Mouse (Mus musculus): Measurements from ENCODE around the gene Rptor. TPM values are rescaled to one million over a fixed set of nuclear protein-coding genes. Genes with fewer than 3 reads are reported as not detected.

The Rptor gene
- polyA plus RNA-seq, 1 experiment = 43.6 TPM

GRCm38 (mm10) chr11:119754459-119754858 lies 151.8 kb downstream of the Rptor start:
- TF ChIP-seq CTCF (IDR thresholded peaks at IDR 0.05; ENCODE audit: borderline replicate concordance, insufficient read depth, low read depth, low read length) = no peak
- no peak for TF ChIP-seq POLR2A (IDR thresholded peaks at IDR 0.05; ENCODE audit: borderline replicate concordance, insufficient read depth, low read length)
- no peak overlapping the region for H3K27ac ChIP-seq (ENCODE audit: insufficient read depth, low read length)
- 60% methylated on average over 6 of the region's 6 CpGs for WGBS

GRCm38 (mm10) chr11:119758214-119758613 lies 155.5 kb downstream of the Rptor start:
- Histone ChIP-seq H3K27ac (ENCODE audit: insufficient read depth, low read length) (no peak overlapping the region), H3K4me3 (replicated peaks; ENCODE audit: insufficient read depth, low read depth, low read length) (no peak overlapping the region), H3K4me1 (ENCODE audit: control insufficient read depth, insufficient read depth, low read length) (no peaks in the 10 kb centered on the region; the same call in 1 of the 2 replicates), H3K27me3 (ENCODE audit: control insufficient read depth, insufficient read depth, low read length) (no peaks in the 10 kb centered on the region; the same call in 1 of the 2 replicates)
- TF ChIP-seq CTCF (IDR thresholded peaks at IDR 0.05; ENCODE audit: borderline replicate concordance, insufficient read depth, low read depth, low read length) (no peak), POLR2A (IDR thresholded peaks at IDR 0.05; ENCODE audit: borderline replicate concordance, insufficient read depth, low read length) (no peak)
- WGBS = 95% methylated on average over 5 of the region's 5 CpGs
- no peak for DNase-seq

More at GRCm38 (mm10) chr11:119754459-119754858, 151.8 kb downstream of the Rptor start:
- DNase-seq = no peak
- Histone ChIP-seq H3K4me3 (replicated peaks; ENCODE audit: insufficient read depth, low read depth, low read length) (no peak overlapping the region), H3K4me1 (ENCODE audit: control insufficient read depth, insufficient read depth, low read length) (no peaks in the 10 kb centered on the region; the same call in 1 of the 2 replicates), H3K27me3 (ENCODE audit: control insufficient read depth, insufficient read depth, low read length) (no peaks in the 10 kb centered on the region; the same call in 1 of the 2 replicates)

GRCm38 (mm10) chr11:119758705-119759327 lies 156.1 kb downstream of the Rptor start:
- no peak overlapping the region for H3K27ac ChIP-seq (ENCODE audit: insufficient read depth, low read length)
- H3K4me1 ChIP-seq (ENCODE audit: control insufficient read depth, insufficient read depth, low read length) = no peaks in the 10 kb centered on the region; the same call in 1 of the 2 replicates
- 87% methylated on average over 7 of the region's 7 CpGs for WGBS
- TF ChIP-seq POLR2A (IDR thresholded peaks at IDR 0.05; ENCODE audit: borderline replicate concordance, insufficient read depth, low read length) (no peak), CTCF (IDR thresholded peaks at IDR 0.05; ENCODE audit: borderline replicate concordance, insufficient read depth, low read depth, low read length) (no peak)
- no peak overlapping the region for H3K4me3 ChIP-seq (replicated peaks; ENCODE audit: insufficient read depth, low read depth, low read length)
- H3K27me3 ChIP-seq (ENCODE audit: control insufficient read depth, insufficient read depth, low read length) = no peaks in the 10 kb centered on the region; the same call in 1 of the 2 replicates
- no peak for DNase-seq

- no peak for DNase-seq
- no peak for TF ChIP-seq CTCF (IDR thresholded peaks at IDR 0.05; ENCODE audit: borderline replicate concordance, insufficient read depth, low read depth, low read length)
- TF ChIP-seq POLR2A (IDR thresholded peaks at IDR 0.05; ENCODE audit: borderline replicate concordance, insufficient read depth, low read length) = no peak
- Histone ChIP-seq H3K4me1 (ENCODE audit: control insufficient read depth, insufficient read depth, low read length) (peaks cover 28% of the 10 kb centered on the region), H3K27me3 (ENCODE audit: control insufficient read depth, insufficient read depth, low read length) (no peaks in the 10 kb centered on the region; the same call in 1 of the 2 replicates), H3K4me3 (replicated peaks; ENCODE audit: insufficient read depth, low read depth, low read length) (no peak overlapping the region), H3K27ac (ENCODE audit: insufficient read depth, low read length) (no peak overlapping the region)
- 71% methylated on average over 9 of the region's 9 CpGs for WGBS
These were observed 160.2 kb downstream of the Rptor start for GRCm38 (mm10) chr11:119762911-119763310.

GRCm38 (mm10) chr11:119766023-119766422 lies 163.3 kb downstream of the Rptor start:
- TF ChIP-seq POLR2A (IDR thresholded peaks at IDR 0.05; ENCODE audit: borderline replicate concordance, insufficient read depth, low read length) = no peak
- TF ChIP-seq CTCF (IDR thresholded peaks at IDR 0.05; ENCODE audit: borderline replicate concordance, insufficient read depth, low read depth, low read length) = no peak
- DNase-seq = no peak
- Histone ChIP-seq H3K27ac (ENCODE audit: insufficient read depth, low read length) (peak overlapping the region; percentile 66; the same call in 1 of the 2 replicates), H3K27me3 (ENCODE audit: control insufficient read depth, insufficient read depth, low read length) (no peaks in the 10 kb centered on the region), H3K4me1 (ENCODE audit: control insufficient read depth, insufficient read depth, low read length) (peaks cover 28% of the 10 kb centered on the region), H3K4me3 (replicated peaks; ENCODE audit: insufficient read depth, low read depth, low read length) (no peak overlapping the region)
- 78% methylated on average over 6 of the region's 6 CpGs for WGBS

- TF ChIP-seq CTCF (IDR thresholded peaks at IDR 0.05; ENCODE audit: borderline replicate concordance, insufficient read depth, low read depth, low read length) (no peak), POLR2A (IDR thresholded peaks at IDR 0.05; ENCODE audit: borderline replicate concordance, insufficient read depth, low read length) (no peak)
- 24% methylated on average over 5 of the region's 5 CpGs for WGBS
- Histone ChIP-seq H3K27ac (ENCODE audit: insufficient read depth, low read length) (peak overlapping the region; percentile 66), H3K4me1 (ENCODE audit: control insufficient read depth, insufficient read depth, low read length) (peaks cover 28% of the 10 kb centered on the region), H3K4me3 (replicated peaks; ENCODE audit: insufficient read depth, low read depth, low read length) (no peak overlapping the region), H3K27me3 (ENCODE audit: control insufficient read depth, insufficient read depth, low read length) (no peaks in the 10 kb centered on the region)
- peak; percentile 69 to 78 for DNase-seq
These were observed 164.2 kb downstream of the Rptor start for GRCm38 (mm10) chr11:119766782-119767459.

- Histone ChIP-seq H3K27me3 (ENCODE audit: control insufficient read depth, insufficient read depth, low read length) (no peaks in the 10 kb centered on the region), H3K4me1 (ENCODE audit: control insufficient read depth, insufficient read depth, low read length) (peaks cover 28% of the 10 kb centered on the region), H3K27ac (ENCODE audit: insufficient read depth, low read length) (peak overlapping the region; percentile 66), H3K4me3 (replicated peaks; ENCODE audit: insufficient read depth, low read depth, low read length) (no peak overlapping the region)
- no peak for DNase-seq
- TF ChIP-seq POLR2A (IDR thresholded peaks at IDR 0.05; ENCODE audit: borderline replicate concordance, insufficient read depth, low read length) = no peak
- TF ChIP-seq CTCF (IDR thresholded peaks at IDR 0.05; ENCODE audit: borderline replicate concordance, insufficient read depth, low read depth, low read length) = no peak
- 30% methylated on average over 6 of the region's 6 CpGs for WGBS
These were observed 164.8 kb downstream of the Rptor start for GRCm38 (mm10) chr11:119767525-119767924.
